Mouse (Mus musculus): ENCODE measurements around the gene Csf2rb.
"Not testable (repeated sequence)": the region's sequence is repeated elsewhere in the genome, so short reads cannot be mapped to it uniquely, and the experiment has no call there.

The Csf2rb gene

DNA sequence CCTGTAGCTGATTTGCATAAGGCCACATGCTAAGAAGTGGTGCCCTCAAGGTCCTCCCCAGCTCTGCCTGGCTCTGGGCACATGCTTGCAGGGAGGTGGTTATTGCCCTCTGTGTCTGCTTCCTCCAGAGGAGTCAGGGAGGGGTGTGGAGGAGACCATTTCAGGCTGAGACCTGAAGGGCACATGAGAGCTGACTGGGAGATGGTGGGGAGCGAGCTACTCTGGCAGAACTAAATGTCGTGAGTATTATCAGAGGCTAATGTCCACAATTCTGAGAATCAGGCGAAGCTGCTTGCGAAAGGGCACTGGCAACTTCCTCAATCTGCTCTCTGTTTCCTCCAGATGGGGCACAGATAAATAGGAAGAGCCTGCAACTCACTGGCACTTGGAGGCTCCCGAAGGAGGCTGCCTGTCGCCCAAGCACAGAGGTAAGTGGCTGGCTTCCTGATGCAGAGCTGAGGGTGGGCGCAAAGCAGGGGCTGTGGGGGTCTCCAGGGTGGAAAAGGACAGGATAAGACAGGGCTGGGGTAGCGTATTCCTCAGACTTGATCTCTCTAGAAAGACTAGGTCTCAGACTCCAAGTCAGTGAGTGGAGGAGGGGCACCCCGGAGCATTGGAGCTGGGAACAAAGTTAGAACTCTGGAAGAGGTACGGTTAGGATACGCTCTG is at the start of gene Csf2rb:
Gene Csf2rb, plus strand, starts transcription at position 82 of the 669 bp plus-strand sequence.
- DNase-seq (ENCODE audit: low read depth, low spot score): no peak

DNA sequence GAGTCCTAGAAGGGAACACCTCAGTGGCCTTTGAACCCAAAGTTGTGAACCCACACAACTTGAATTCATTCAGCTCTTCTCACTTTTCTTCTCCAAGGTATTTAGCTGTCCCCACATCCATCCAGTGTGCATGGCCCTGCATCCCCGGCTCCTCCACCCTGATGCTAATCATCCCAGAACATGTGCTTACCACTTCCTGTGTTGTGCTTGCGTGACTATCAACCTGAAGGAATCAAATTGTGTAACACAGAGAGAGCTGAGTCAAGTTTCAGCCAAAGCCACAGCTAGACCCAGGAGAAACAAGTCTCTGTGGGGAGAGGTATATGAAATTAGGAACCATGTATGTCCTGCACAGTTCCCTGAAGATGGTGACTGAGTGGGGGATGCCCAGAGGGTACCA is 47.2 kb upstream of the Csf2rb start:
- no peak for DNase-seq (ENCODE audit: low read depth, low spot score)

- DNase-seq (ENCODE audit: low read depth, low spot score): no peak
Measured at GRCm38 (mm10) chr15:78287941-78288340, 37.6 kb upstream of the Csf2rb start.

DNA sequence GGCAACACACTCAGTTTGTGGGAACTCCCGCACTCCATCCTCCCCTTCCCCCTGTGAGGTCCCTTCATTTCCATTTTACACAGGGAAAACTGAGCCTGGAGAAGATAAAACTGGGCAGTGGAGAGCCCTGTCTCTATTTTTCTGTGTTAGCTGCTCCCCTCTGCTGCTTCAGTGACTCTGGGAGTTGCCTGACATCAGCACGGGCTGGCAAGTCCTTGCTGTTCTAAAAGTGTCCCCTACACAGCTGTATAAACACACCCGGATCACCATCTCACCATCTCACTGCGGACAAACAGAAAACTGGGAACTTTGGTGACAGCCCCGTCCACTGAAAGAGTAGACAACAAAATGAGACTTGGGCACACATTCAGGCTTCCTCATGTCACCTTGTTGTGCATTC is 35.8 kb upstream of the Csf2rb start:
- not testable (repeated sequence) for DNase-seq (ENCODE audit: low read depth, low spot score)

DNA sequence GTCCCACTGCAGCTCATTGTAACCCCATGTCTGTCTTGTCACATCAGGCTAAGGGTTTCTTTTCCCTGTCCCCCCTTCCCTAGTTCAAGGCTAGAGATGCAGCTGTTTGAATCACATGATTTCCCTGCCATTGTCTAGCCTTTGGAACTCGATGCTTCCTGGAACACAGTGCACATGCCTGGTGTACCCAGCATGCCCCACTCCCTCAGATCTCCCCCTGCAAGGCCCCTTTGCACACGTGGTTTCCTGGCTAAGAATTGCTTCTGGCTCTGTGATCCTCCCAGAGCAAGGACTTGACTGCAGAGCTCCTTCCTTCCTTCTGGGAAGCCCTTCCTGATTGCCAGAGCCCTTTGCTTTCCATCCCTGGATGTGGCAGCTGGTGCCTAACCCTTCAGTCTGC is 32.3 kb upstream of the Csf2rb start:
- DNase-seq (ENCODE audit: low read depth, low spot score): not testable (repeated sequence)

DNA sequence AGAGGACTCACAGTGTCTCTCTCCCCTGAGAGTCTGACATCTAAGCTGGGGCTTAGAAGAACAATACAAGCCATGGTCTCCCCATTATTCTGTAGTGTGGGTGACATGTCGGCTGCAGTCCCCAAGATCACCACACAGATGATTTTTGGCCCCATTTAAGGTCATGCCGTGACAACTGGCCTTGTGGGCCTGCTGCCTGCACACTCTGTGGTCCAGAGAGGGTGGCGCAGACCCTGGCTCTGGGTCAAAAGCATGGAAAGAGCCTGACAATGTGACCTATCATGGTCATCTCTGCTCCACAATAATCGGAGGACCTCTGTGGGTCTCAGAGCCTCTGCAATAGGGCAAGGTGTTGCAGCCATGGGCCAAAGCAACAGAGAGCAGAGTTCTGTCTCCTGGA is 31.8 kb upstream of the Csf2rb start:
- no peak for DNase-seq (ENCODE audit: low read depth, low spot score)

DNA sequence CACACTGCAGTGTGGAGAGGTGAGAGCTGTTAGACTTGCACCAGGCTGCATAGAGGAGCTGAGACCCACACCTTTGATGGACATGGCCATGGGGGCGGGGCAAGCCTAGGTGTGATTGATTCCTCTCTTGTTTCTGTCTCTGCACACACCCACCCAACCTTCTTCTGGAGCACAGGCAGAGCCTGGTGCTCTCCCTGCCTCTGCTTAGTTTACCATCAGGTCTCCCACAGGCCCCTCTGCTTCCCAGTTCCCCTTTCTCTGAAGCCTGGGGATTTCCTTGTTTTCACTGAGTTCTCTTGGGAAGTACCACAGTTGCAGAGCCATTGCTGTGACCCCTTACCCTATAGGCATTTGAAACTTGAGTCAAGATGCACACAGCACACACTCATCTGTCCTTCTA is 27.0 kb upstream of the Csf2rb start:
- no peak for DNase-seq (ENCODE audit: low read depth, low spot score)

GRCm38 (mm10) chr15:78299641-78300040 is 25.9 kb upstream of the Csf2rb start:
- no peak for DNase-seq (ENCODE audit: low read depth, low spot score)

DNA sequence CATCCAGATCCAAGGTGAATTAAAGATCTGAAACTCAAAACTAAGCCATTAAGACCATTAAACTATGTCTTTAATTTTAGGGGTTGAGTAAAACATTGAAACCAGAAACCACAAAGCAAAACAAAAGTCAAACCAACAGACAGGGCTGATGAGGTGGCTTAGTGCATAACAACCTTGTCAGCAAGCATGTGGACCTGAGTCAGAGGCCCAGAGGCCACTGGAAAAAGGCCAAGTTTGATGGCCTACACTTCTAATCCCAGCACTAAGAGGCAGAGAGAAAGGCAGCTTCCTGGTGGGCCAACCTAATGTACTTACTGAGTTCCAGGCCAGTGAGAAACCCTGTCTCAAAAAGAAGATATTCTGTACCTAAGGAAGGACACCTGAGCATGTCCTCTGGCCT is 24.8 kb upstream of the Csf2rb start:
- DNase-seq (ENCODE audit: low read depth, low spot score): no peak

- no peak for DNase-seq (ENCODE audit: low read depth, low spot score)
Measured at GRCm38 (mm10) chr15:78302718-78303117, 22.8 kb upstream of the Csf2rb start.

- DNase-seq (ENCODE audit: low read depth, low spot score): no peak
Measured at GRCm38 (mm10) chr15:78303665-78304233, 21.8 kb upstream of the Csf2rb start.

GRCm38 (mm10) chr15:78305341-78305933 is 20.1 kb upstream of the Csf2rb start, which contains the start of gene Csf2rb2:
Csf2rb2 (minus strand) TSS chr15:78305721.
- DNase-seq (ENCODE audit: low read depth, low spot score): no peak

GRCm38 (mm10) chr15:78309865-78310264 is 15.7 kb upstream of the Csf2rb start:
- no peak for DNase-seq (ENCODE audit: low read depth, low spot score)

DNA sequence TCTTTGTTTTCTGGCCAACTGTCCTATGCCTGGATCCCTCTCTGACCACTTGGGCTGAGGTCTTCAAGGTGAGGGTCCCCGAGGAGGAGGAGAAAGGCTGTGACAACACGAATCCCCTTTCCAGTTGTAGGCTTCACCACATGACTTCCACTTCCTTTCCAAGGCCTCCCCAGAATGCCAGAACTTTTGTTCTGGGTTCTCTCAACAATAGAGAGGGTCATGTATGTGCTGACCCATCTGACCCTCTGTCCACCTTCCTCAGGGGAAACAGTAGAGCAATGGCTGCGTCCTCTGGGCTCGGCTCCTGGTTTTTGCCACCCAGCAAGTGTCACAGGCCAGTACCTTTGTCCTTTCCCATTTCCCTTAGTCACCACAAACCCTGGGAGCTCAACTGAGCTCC is 14.6 kb upstream of the Csf2rb start:
- no peak for DNase-seq (ENCODE audit: low read depth, low spot score)

DNA sequence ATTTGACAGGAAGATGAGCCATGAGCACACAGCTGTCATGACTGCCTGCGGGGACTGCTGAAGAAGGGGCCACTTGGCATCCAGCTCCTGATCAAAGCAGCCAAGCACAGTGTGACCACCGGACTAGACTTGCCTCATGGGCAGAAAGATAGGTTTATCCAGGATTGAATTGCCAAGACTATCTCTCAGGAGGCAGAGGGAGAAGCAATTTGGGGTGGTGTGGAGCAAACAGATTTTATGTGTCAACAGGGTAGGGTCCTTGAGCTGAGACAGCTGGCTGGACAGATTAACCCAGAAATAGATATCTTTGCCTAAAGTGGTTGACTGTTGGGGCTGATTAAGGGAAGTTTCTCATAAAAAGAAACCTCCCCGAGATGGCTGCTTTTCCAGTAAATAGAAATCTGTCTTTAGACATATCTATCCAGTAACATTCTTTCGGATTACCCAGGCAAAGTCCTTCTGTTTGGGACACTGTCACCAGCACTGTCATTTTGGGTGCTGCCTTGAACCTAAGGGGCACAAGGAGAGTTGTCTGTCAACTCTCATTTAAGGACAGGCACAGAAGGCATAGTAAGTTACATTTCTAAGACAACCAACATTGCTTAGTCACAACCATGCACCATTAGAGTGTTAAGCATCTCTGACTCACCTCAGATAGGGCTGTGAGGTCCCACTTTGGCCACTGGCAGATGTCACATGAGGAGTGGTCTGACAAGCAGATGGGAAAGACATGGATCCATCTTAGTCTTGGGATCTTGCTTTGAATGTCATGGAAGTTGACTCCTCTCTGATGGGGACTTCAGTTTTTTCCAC is 12.9 kb upstream of the Csf2rb start:
- DNase-seq (ENCODE audit: low read depth, low spot score): not testable (repeated sequence)

DNA sequence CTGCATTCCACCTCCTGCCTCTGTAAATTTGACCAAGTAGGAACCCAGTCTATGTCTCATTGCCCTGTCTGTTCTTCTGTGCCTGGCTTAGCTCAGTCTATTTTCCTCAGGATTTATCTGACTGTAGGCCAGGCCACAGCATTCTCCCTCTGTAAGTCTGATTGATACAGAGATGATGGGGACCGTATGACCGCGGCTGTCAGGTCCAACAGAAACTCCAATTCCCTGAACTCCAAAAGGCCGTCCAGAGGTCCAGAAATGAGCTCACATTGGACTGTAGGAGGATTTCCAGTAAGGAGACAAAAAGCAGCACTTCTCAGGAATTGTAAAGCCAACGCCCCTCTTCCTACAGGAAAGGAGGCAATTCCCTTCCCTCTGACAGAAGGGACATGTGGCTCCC is 11.9 kb upstream of the Csf2rb start:
- not testable (repeated sequence) for DNase-seq (ENCODE audit: low read depth, low spot score)

DNA sequence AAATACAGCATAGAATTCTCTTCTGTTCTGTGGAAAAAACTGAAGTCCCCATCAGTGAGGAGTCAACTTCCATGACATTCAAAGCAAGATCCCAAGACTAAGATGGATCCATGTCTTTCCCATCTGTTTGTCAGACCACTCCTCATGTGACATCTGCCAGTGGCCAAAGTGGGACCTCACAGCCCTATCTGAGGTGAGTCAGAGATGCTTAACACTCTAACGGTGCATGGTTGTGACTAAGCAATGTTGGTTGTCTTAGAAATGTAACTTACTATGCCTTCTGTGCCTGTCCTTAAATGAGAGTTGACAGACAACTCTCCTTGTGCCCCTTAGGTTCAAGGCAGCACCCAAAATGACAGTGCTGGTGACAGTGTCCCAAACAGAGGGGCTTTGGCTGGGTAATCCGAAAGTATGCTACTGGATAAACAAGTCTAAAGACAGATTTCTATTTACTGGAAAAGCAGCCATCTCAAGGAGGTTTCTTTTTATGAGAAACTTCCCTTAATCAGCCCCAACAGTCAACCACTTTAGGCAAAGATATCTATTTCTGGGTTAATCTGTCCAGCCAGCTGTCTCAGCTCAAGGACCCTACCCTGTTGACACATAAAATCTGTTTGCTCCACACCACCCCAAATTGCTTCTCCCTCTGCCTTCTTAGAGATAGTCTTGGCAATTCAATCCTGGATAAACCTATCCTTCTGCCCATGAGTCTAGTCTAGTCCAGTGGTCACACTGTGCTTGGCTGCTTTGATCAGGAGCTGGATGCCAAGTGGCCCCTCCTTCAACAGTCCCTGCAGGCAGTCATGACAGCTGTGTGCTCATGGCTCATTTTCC is 7.0 kb upstream of the Csf2rb start:
- DNase-seq (ENCODE audit: low read depth, low spot score): not testable (repeated sequence)

DNA sequence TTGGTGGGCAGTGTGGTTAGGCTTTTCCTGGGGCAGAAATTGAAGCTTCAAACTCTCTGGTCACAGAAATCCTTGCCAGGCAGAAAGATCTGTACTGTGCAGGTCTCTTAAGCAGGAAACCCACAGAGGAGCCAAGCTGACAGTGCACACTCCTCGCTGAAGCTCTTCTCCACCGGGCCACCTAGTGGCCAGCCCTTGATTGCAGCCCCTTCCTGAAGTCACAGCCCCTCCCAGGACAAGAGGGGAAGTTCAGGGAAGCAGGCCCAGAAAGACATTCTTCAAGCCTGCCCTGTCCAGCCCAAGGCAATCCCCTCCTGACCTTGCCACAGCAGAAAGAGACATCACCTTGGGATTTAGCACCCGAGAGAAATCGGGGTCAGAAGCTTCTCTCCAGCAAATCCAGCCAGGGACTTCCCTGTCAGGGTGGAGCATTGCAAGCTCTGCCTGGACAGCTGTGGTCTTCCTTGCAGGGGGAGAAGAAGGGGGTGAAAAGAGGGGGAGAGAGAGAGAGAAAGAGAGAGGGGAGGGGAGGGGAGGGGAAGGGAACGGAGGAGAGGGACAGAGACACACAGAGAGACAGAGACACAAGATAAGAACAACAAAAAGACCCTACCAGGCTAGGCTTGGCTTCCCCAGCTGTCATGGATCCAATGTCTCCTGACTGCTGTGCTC is 4.6 kb upstream of the Csf2rb start:
- peak; percentile 34 for DNase-seq (ENCODE audit: low read depth, low spot score)

GRCm38 (mm10) chr15:78323366-78323765 is 2.2 kb upstream of the Csf2rb start:
- DNase-seq (ENCODE audit: low read depth, low spot score): no peak

DNA sequence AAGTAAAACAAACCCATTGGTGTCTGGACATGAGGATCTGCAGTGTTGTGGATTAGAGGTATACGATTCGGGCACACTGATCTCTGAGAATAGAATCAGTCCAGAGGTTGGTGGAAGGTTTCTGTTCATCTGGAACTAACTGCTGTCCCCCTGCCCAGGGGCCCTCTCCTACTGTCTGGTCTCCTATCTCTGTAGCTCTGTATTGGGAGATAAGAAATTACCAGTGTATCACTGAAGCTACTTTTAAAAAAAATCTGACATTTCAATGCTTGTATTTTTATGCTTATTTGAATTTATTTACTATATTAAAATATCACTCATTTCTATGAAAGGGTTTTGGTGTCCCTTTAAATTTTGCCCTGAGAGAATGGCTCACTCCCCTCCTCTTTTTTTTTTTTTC is 1.3 kb upstream of the Csf2rb start:
- no peak for DNase-seq (ENCODE audit: low read depth, low spot score)

- no peak for DNase-seq (ENCODE audit: low read depth, low spot score)
Measured at GRCm38 (mm10) chr15:78326747-78327146, 1.2 kb downstream of the Csf2rb start.
